Mouse (Mus musculus): ENCODE results near the gene Glipr2.

The Glipr2 gene

DNA sequence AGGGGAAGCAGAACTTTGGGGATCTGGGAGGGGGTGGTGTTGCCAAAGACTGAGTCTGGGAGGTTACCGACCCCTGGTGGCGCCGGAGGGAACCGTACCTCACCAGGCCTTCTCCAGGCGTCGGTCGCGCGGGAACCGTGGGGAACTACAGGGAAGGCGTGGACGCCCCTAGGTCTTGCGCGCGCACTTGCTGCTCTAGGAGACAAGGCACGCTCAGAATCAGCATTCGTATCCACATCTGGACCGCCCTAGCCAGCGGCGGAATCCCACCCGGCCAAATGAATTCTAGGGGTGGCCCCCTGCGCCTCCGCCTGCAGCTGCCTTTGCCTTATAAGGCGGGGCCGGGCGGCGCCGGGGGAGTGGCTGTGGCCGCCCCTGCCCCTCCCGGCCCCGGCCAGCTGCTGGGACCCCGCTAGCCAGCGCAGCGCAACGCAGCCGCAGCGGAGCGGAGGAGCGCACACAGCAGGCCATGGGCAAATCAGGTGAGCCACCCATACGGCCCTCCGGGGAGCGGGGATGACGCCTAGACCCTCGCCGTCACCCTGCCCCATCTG is at the start of gene Glipr2:
Glipr2 (plus strand) TSS at position 110 of the 554 bp plus-strand sequence.
- DNase-seq (ENCODE audit: low read depth), result peak; percentile 95

DNA sequence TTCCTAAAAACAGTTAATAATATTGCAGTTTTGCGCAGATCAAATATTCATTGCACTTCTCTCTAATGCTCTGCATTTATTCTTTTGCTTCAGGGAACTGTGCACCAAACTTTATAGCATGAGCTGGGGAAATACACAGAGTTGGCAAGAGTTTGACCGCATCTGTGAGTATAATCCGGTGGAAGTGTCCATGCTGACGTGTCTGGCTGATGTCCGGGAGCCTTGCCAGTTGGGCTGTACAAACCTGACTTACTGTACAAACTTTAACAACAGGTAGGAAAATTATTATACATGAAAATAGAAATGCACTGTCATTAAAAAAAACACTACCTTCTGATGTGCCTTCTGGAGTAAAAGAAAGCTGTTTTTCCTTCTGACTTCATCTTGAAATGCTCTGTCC is 39.0 kb upstream of the Glipr2 start:
- DNase-seq (ENCODE audit: low read depth), result no peak

DNA sequence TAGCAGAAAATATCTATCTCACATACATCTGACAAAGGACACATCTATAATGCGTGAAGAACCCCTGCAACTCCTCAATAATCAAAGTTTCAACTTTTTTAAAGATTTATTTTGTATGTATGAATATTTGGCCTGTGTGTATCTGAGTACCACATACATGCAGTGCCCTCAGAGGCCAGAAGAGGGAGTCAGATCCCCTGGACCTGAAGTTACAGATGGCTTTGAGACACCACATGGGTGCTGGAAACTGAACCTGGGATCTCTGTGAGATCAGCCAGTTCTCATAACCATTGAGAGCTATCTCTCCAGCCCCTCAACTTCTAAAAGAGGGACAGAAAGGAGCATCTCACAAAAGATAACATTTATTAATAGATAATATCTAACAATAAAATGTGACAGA is 36.6 kb upstream of the Glipr2 start:
- peak; percentile 8 for DNase-seq (ENCODE audit: low read depth)

DNA sequence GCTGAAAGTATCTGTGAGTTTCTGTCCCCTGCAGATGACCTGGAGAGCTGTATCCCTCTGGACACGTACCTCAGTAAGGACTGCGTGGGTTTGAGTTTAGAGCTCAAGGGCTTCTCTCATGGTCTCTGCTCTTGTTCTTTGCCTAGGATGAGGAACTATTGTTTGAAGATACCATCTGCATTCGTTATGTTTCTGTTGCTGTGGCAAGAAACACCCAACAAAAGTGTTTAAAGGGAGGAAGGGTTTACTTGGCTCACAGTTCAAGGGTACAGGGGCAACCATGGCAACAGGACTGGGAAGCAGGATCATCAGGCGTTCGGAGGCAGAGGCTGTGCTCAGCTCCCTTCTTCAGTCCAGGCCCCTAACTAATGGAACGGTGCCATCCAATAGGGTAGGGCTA is 32.1 kb upstream of the Glipr2 start:
- DNase-seq (ENCODE audit: low read depth), result no peak

DNA sequence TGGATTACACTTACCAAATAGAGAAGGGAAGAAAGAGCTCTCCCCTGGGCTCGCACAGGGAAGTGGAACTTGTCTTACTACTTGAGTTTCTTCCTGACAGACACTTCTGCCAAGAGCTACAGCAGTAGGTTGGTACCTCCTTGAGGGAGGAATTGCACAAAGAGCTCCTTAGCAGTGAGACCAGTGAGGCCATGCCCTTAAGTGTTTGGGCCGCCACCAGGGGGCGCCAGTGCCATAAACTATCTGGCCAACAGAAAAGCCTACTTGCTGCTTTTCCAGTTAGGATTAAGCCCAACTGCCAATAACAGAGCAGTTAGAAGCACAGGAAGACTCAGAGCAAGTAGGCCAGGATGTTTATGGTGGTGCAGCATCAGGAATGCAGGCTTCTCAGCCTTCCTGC is 31.4 kb upstream of the Glipr2 start:
- peak; percentile 95 for DNase-seq (ENCODE audit: low read depth)

DNA sequence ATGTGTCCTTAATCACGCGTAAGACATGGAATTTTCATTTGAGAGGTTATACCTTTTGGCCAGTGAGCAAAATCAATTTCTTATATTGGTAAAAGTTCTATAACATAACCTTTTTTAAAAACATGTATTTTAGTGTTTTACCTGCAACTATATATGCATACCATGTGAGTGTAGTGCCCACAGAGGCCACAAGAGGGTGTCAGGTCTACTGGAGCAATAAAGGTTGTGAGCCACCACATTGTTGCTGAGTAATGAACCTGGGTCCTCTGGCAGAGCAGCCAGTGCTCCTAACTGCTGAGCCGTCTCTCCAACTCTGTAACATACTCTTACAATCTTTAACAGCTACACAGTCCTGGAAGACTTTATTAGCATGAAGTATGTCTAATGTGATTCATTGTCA is 29.4 kb upstream of the Glipr2 start:
- peak; percentile 24 for DNase-seq (ENCODE audit: low read depth)

DNA sequence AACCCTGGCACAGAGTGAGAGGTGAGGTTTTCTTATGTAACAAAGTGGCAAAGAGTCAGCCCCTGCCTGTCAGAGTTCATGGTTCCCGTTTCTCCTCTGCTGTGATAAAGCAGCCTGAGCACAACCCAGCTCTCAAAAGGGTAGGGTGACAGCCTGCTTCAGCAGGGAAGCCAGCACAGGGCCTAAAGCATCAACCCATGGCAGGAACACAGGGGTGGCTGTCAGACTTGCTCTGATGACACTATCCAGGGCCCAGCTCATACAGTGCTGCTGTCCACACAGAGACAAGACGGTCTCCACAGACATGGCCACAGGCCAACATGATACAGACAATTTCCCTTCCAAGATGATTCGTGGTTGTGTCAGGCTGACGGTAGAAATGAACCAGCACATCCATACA is 25.3 kb upstream of the Glipr2 start:
- DNase-seq (ENCODE audit: low read depth), result no peak

DNA sequence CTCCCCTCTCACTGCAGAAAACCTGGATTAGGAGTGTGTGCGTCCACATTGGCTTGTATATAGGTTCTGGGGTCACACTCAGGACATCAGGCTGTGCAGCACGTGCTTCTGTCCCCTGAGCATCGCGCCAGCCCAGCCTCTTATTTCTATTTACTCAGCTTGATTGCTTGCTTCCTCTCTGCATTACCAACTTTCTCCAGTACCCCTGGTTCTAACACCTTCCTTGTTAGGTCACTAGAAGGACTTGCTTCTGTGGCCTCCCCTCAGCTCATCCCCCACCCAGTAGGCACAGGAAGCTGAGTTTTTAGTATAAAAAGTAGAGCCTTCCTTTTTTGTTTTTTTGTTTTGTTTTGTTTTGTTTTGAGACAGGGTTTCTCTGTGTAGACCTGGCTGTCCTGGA is 21.0 kb upstream of the Glipr2 start:
- no peak for DNase-seq (ENCODE audit: low read depth)

DNA sequence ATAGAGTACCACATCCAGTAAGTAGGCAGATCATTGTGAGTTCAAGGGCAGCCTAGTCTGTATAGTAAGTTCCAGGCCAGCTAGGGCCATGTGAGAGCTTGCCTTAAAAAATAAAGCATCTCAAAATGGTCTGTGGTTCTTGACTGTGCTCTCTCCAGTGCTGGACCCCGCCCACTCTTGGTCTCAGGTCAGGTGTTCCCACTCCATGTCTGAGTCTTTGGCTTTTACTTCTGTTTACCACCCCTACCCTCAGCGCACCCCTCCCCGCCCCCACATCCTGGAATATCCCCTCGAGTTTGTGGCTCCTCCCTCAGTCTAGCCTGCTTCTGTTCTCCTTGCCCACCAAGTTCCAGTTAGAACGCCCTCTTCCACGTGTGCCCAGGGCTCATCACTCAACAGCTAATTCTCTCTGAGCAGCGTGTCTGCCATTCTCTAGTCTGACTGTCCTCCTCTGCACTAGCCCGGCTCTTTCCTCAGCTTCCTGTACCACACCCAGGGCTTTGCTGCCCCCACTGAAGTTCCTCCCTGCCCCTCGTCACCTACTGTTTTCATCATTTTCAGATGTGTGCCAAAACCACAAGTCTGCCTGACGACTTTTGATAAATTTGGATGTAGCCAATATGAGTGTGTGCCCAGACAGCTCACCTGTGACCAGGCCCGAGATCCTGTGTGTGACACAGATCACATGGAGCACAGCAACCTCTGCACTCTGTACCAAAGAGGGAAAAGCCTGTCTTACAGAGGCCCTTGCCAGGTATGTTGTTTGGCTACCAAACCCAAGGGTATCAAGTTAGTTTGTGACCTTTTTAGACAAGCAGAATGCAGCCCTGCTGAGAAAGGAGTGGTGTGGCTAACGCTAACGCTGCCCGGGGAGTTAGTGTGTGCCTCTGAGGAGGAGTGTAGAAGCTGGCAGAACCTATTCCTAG is 20.2 kb upstream of the Glipr2 start:
- no peak for DNase-seq (ENCODE audit: low read depth)

DNA sequence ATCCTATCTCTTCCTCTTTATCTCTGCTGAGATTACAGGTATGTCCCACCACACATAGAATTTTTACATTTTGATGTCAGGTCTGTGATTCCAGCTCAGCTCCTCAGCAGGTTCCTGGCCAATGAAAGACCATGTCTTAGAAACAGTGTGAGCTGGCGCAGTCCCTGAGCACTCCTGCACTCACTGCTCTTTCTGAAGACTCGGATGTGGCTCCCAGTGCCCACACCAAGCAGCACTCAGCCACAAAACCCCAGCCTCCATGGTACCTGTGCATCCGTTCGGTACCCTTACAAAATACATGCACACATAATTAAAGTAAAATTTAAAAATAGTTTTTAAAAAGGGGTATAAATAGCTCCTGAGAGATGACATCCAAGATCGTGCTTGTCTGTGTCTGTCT is 15.9 kb upstream of the Glipr2 start:
- DNase-seq (ENCODE audit: low read depth), result no peak

DNA sequence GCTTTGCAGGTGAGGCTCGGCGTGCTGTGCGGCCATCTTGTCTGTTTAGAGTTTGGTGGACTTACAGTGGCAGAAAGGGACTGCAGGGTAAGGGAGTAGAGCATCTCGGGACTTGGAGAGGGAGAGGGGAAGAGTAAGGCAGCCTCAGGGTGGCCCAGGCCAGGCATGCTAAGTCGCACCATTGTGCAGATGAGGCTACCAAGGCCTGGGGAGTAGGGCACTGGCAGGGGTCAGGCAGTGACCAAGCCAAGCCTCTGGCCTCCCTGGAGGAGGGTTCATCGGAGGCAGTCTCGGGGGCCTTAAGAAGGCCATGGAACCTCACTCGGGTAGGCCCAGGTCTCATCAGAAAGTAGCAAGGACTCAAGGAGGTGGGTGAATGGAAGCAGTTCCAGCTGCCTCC is 14.8 kb upstream of the Glipr2 start:
- no peak for DNase-seq (ENCODE audit: low read depth)

DNA sequence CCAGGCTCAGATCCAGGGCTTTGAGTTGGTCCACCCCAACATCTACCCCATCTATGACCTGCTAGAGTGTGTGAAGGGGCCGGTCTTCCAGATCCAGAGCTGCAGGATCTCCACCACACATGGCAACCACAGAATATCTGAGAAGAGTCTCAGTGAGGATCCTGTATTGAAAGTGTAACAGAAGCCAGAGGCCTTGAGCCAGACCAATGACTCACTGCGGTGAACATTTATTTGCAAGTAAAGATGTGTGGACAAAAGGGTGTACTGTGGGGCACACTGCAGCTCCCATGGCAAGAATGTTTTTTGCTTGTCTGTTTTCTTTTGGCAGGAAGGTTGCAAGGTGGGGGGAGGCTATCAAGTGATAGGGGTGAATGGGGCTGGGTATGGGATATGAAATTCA is 9.6 kb upstream of the Glipr2 start:
- DNase-seq (ENCODE audit: low read depth), result peak; percentile 72

DNA sequence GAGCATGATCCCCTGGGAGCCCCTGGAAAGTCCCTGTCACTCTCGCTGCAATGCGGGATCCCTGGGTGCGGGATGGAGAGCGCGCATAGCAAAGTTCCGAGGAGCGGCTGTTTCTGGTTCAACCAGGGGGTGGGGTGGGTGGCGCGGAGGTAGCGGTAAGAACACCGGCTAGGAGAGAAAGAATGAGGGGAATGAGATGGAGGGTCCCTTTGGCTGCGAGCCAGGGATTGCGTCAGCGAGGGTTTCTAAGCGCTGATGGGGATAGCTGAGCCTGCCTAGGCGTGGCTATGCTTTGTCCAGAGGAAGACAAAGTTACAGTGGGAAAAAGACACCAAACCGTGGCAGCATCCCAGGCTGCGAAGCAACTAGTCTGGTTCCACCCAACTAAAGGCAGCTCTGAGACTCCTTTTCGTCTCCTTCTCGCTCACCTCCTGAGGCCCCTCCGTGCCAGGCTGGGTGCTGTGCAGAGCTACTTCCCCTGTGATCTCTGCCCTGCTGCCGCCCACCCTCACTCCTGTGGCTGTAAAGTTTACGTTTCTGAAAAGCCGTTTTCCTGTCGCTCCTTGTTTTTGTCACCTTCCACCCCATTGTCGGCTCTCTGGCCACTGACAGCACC is 753 bp downstream of the Glipr2 start:
- peak; percentile 77 for DNase-seq (ENCODE audit: low read depth)

DNA sequence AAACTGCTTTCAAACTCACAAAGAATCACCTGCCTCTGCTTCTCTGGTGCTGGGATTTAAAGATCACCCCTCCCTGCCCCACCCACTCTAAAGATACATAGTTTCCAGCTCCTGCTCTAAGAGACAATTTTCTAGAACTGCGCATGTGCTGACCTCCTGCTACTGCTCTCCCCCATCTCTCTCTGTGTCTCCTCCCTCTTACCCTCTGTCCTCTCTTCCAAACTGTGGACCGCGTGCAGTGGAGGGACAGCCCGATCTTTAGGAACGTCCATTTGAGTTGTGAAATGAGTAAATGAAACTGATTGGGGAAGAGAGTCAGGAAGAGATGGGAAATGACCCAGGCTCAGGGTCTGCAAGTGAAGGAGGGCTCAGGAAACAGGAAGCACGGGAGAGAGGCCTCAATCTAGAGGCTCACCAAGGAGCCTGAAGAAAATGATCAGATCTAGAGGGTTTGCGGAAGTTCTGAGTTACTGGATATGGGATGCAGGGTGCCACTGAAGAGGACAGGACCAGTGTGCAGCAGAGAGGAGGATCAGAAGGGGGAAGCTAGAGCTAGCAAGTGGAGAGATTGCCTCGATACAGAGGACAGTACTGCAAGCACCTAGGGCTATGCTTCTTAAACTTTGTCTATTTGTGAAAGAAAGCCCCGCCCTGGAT is 2.5 kb downstream of the Glipr2 start:
- DNase-seq (ENCODE audit: low read depth), result no peak

DNA sequence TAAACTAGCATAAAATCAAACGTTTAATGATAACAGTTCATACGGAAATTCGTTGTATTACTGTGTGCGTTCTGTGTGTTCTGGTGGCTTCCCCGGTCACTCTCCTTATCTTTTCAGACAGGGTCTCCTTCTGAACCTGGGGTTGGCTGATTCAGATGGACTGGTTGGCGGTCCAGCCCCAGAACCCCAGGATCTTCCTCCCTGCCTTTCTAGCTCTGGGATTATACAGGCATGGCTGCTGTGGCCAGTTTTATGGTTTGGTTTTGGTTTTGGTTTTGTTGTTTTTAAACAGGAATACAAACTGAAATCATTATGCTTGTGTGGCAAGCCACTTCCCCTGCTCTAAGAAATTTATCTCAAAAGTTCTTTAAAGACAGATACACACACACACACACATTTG is 3.0 kb downstream of the Glipr2 start:
- DNase-seq (ENCODE audit: low read depth), result no peak

DNA sequence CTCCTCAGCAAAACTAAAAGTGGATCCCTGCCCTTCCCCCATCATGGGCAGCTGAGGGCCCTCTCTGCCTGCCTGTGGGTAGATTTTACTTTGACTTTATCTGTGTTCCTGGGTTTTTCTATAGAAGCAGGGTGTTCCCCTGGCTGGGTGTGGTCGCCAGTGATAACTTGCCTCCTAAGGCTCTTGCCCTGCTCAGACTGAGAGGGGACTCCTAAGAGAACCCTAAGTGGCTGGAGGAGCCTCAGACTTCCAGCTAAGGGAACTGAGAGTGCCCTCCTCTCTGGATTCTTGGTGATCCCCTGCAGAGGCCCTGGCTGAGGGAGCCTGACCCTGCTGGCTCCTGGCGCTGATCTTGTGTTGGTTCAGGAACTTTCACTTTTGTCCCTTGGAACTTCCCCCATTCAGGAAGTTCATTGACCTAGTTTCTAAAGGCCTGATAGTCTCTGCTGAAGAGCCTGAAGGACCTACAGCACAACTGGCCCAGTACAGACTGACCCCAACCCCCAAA is 7.2 kb downstream of the Glipr2 start:
- no peak for DNase-seq (ENCODE audit: low read depth)

DNA sequence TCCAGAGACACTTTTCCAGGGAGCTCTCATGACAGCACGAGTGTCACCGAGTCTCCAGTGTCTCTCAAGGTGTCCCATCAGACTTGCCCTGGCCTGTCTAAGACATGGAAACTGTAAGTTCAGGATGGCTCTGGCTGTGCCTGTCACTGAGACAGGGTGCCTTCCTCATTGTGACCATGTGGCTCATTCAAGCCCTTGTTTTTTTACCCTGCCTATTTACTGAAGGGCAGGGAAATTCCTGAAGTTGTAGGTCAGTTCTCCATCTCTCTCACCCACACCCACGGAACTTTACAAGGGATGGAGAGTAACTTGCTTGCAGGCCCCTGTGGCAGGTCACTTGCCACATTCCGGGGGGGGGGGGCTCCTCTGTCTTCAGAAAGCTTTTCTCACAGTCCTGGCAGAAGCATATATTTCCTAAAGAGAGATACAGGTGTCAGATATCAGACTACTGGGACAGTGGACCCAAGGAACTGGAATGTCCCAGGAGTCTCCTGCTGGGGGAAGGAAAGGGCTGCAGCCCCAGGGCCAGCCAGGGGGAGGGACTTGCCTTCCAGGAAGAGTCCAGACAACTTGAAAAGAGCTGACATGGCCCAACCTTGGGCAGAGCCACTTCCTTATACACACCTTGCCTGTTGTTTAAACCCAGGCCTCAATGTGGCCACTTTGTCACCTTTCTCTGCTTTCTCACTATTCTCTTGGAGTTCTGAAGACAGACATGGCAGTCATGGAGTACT is 7.9 kb downstream of the Glipr2 start:
- DNase-seq (ENCODE audit: low read depth), result no peak

DNA sequence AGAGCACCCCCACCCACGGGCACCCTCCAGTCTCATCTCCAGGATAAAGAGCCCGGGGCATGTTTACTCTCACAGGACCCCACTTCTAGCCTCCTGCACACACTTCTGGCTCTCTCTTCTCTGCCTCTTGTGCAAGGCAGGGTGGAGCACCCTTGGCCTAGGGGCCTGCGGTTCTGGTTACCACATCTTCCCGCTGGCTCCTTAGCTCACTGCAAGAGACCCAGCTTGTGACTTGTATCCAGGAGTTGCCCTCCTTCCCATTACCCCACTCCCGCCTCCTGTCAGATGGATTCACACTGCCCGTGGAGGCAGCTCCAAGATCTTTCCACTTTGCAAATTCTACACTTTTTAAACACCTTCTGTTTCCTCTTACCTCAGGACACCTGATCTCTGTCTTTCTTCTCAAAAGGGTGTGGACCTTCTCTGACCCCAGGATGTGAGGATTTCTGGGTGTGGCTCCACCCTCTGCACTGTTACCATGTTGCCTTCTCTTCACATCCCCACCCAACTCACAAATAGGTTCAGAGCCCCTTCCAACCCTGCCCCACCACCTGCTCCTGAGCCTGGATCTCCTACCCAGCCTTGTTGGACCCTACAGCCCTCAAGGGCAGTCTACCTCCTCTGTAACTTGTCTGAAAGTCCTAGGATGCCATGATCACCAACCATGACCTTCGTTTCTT is 8.8 kb downstream of the Glipr2 start:
- DNase-seq (ENCODE audit: low read depth), result no peak

DNA sequence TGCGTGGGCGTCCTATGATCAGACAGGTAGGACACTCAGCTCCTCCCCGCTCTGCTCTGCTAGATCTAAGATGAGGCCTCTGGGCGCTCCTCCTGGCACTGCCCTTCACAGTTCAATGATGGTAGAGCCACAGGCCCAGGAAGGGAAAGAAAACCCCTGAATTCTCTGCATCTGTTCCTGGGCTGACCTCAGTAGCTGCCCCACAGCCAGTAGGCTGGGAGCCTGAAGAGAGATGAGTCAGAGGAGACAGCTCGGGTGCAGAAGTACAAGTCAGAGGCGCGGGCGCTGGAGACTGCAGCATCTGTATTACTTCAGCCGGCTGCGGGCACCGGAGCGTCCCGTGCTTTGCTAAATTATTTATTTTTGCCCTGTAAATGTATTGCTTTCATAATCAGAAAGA is 11.4 kb downstream of the Glipr2 start:
- peak; percentile 86 for DNase-seq (ENCODE audit: low read depth)

DNA sequence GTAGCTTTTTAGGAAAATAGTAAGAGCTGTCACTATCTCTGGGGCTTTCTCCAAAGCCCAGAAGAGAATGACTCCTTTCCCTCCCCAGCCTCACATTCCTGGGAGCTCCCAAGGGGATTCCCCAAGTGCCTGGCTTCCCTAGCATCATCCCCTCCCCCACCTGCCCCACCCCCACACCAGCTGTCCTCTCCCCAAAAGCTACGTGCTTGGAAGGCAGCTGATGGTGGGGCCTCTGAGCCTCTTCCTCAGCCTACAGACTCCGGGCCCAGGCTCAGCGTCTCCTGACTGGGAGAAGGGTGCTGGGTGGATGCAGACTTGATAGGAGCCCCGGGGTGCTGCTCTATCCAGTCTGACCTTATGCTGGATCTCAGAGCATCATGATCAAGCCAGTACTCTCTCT is 12.2 kb downstream of the Glipr2 start:
- peak; percentile 71 for DNase-seq (ENCODE audit: low read depth)
